Mouse (Mus musculus) lung, adult 2 months (tissue): Measurements from ENCODE around the gene Ccnk.

ENCODE experiments used
- CTCF ChIP-seq: fragments of 200-500 bp; IDR thresholded peaks from 2 replicates; pipeline ENCODE4 v1.5.1; 2011; ENCODE audit warnings: mild to moderate bottlenecking, low read length, control low read depth; ENCODE audit not compliant: insufficient read depth
- POLR2A ChIP-seq: fragments of 200-500 bp; IDR thresholded peaks from 2 replicates; pipeline ENCODE4 v1.6.1; 2011; ENCODE audit warnings: low read depth, mild to moderate bottlenecking, control low read depth, low read length, borderline replicate concordance; ENCODE audit errors: extremely low read depth

- TF ChIP-seq POLR2A (no peak), CTCF (no peak)
Observed at GRCm38 (mm10) chr12:108215090-108215489, 35.7 kb downstream of the Ccnk start.
